Mouse (Mus musculus): ENCODE measurements around the gene Gm4969. TPM values are rescaled to one million over a fixed set of nuclear protein-coding genes. Genes with fewer than 3 reads are reported as not detected.
"Not testable (repeated sequence)": the region's sequence is repeated elsewhere in the genome, so short reads cannot be mapped to it uniquely, and the experiment has no call there.

Gene Gm4969
- polyA plus RNA-seq, 1 experiment from 2014 or later: 2.4 TPM

GRCm38 (mm10) chr7:19074494-19074893 is 43.7 kb downstream of the Gm4969 start:
- Histone ChIP-seq H3K27me3 (ENCODE audit: control insufficient read depth, insufficient read depth, low read length) (no peaks in the 10 kb centered on the region), H3K4me2 (ENCODE audit: low read depth, low read length) (no peak overlapping the region), H3K9ac (replicated peaks; ENCODE audit: low read length) (no peak overlapping the region), H3K36me3 (replicated peaks; ENCODE audit: control insufficient read depth, insufficient read depth, low read depth, low read length) (no peaks in the 10 kb centered on the region; the same call in none of the 2 replicates), H3K4me1 (ENCODE audit: control insufficient read depth, insufficient read depth, low read length) (no peaks in the 10 kb centered on the region), H3K27ac (replicated peaks; ENCODE audit: low read depth, low read length) (no peak overlapping the region), H3K4me3 (ENCODE audit: low read depth, low read length) (no peak overlapping the region), H3K9me3 (replicated peaks; ENCODE audit: control insufficient read depth, low read length) (no peaks in the 10 kb centered on the region)
- 95% methylated on average over 6 of the region's 6 CpGs for WGBS
- ATAC-seq (replicated peaks; ENCODE audit: insufficient number of reproducible peaks, low FRiP score, low TSS enrichment, low read depth) (no peak), DNase-seq (ENCODE audit: low spot score) (no peak)

DNA sequence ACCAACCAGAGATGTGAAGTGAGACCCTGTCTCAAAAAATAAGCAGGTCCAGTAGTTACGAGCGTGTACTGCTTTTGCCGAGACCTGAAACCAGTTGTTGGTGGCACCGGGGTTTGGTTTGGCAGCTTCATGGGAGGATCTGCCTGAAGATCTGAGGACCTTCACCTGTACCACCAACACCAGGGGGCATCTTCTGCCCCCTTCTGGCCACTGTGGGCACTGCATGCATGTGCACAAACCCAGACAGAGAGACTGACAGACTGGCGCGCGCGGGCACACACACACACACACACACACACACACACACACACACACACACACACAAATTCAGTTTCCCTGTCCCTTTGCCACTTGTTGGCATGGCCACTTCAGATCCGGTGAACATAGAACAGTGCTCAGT is 44.7 kb downstream of the Gm4969 start:
- Histone ChIP-seq H3K4me1 (ENCODE audit: control insufficient read depth, insufficient read depth, low read length) (no peaks in the 10 kb centered on the region), H3K36me3 (replicated peaks; ENCODE audit: control insufficient read depth, insufficient read depth, low read depth, low read length) (no peaks in the 10 kb centered on the region), H3K4me3 (ENCODE audit: low read depth, low read length) (no peak overlapping the region), H3K4me2 (ENCODE audit: low read depth, low read length) (no peak overlapping the region), H3K9ac (replicated peaks; ENCODE audit: low read length) (no peak overlapping the region), H3K27me3 (ENCODE audit: control insufficient read depth, insufficient read depth, low read length) (no peaks in the 10 kb centered on the region), H3K9me3 (replicated peaks; ENCODE audit: control insufficient read depth, low read length) (no peaks in the 10 kb centered on the region), H3K27ac (replicated peaks; ENCODE audit: low read depth, low read length) (no peak overlapping the region)
- ATAC-seq (replicated peaks; ENCODE audit: insufficient number of reproducible peaks, low FRiP score, low TSS enrichment, low read depth) (no peak), DNase-seq (ENCODE audit: low spot score) (no peak)
- WGBS: 77% methylated on average over 9 of the region's 9 CpGs

GRCm38 (mm10) chr7:19071024-19071423 is 47.1 kb downstream of the Gm4969 start:
- H3K4me2 ChIP-seq (ENCODE audit: low read depth, low read length); H3K4me1 ChIP-seq (ENCODE audit: control insufficient read depth, insufficient read depth, low read length); H3K9me3 ChIP-seq (replicated peaks; ENCODE audit: control insufficient read depth, low read length); H3K9ac ChIP-seq (replicated peaks; ENCODE audit: low read length); DNase-seq (ENCODE audit: low spot score); H3K4me3 ChIP-seq (ENCODE audit: low read depth, low read length); H3K27ac ChIP-seq (replicated peaks; ENCODE audit: low read depth, low read length); H3K36me3 ChIP-seq (replicated peaks; ENCODE audit: control insufficient read depth, insufficient read depth, low read depth, low read length); ATAC-seq (replicated peaks; ENCODE audit: insufficient number of reproducible peaks, low FRiP score, low TSS enrichment, low read depth): not testable (repeated sequence)
- H3K27me3 ChIP-seq (ENCODE audit: control insufficient read depth, insufficient read depth, low read length): peaks cover 11% of the 10 kb centered on the region
- 61% methylated on average over 3 of the region's 3 CpGs for WGBS

GRCm38 (mm10) chr7:19069500-19069899 is 48.7 kb downstream of the Gm4969 start:
- Histone ChIP-seq H3K27ac (replicated peaks; ENCODE audit: low read depth, low read length) (no peak overlapping the region), H3K9me3 (replicated peaks; ENCODE audit: control insufficient read depth, low read length) (no peaks in the 10 kb centered on the region), H3K36me3 (replicated peaks; ENCODE audit: control insufficient read depth, insufficient read depth, low read depth, low read length) (no peaks in the 10 kb centered on the region), H3K4me2 (ENCODE audit: low read depth, low read length) (no peak overlapping the region), H3K4me3 (ENCODE audit: low read depth, low read length) (no peak overlapping the region), H3K27me3 (ENCODE audit: control insufficient read depth, insufficient read depth, low read length) (peaks cover 21% of the 10 kb centered on the region), H3K4me1 (ENCODE audit: control insufficient read depth, insufficient read depth, low read length) (no peaks in the 10 kb centered on the region), H3K9ac (replicated peaks; ENCODE audit: low read length) (no peak overlapping the region)
- WGBS: 49% methylated on average over 3 of the region's 3 CpGs
- no peak for ATAC-seq (replicated peaks; ENCODE audit: insufficient number of reproducible peaks, low FRiP score, low TSS enrichment, low read depth)
- DNase-seq (ENCODE audit: low spot score): no peak

- Histone ChIP-seq H3K9ac (replicated peaks; ENCODE audit: low read length) (no peak overlapping the region), H3K27ac (replicated peaks; ENCODE audit: low read depth, low read length) (no peak overlapping the region), H3K9me3 (replicated peaks; ENCODE audit: control insufficient read depth, low read length) (no peaks in the 10 kb centered on the region), H3K36me3 (replicated peaks; ENCODE audit: control insufficient read depth, insufficient read depth, low read depth, low read length) (no peaks in the 10 kb centered on the region), H3K27me3 (ENCODE audit: control insufficient read depth, insufficient read depth, low read length) (peaks cover 22% of the 10 kb centered on the region), H3K4me2 (ENCODE audit: low read depth, low read length) (no peak overlapping the region), H3K4me1 (ENCODE audit: control insufficient read depth, insufficient read depth, low read length) (no peaks in the 10 kb centered on the region), H3K4me3 (ENCODE audit: low read depth, low read length) (no peak overlapping the region)
- DNase-seq (ENCODE audit: low spot score) (peak; percentile 86), ATAC-seq (replicated peaks; ENCODE audit: insufficient number of reproducible peaks, low FRiP score, low TSS enrichment, low read depth) (no peak)
- 12% methylated on average over 2 of the region's 2 CpGs for WGBS
Measured at GRCm38 (mm10) chr7:19068707-19069106, 49.5 kb downstream of the Gm4969 start.

- Histone ChIP-seq H3K9me3 (replicated peaks; ENCODE audit: control insufficient read depth, low read length) (no peaks in the 10 kb centered on the region), H3K27me3 (ENCODE audit: control insufficient read depth, insufficient read depth, low read length) (peaks cover 22% of the 10 kb centered on the region), H3K4me3 (ENCODE audit: low read depth, low read length) (no peak overlapping the region), H3K4me2 (ENCODE audit: low read depth, low read length) (no peak overlapping the region), H3K36me3 (replicated peaks; ENCODE audit: control insufficient read depth, insufficient read depth, low read depth, low read length) (no peaks in the 10 kb centered on the region), H3K9ac (replicated peaks; ENCODE audit: low read length) (no peak overlapping the region), H3K4me1 (ENCODE audit: control insufficient read depth, insufficient read depth, low read length) (no peaks in the 10 kb centered on the region), H3K27ac (replicated peaks; ENCODE audit: low read depth, low read length) (no peak overlapping the region)
- DNase-seq (ENCODE audit: low spot score) (no peak), ATAC-seq (replicated peaks; ENCODE audit: insufficient number of reproducible peaks, low FRiP score, low TSS enrichment, low read depth) (no peak)
- 66% methylated on average over 14 of the region's 14 CpGs for WGBS
Measured at GRCm38 (mm10) chr7:19067935-19068334, 50.2 kb downstream of the Gm4969 start.

DNA sequence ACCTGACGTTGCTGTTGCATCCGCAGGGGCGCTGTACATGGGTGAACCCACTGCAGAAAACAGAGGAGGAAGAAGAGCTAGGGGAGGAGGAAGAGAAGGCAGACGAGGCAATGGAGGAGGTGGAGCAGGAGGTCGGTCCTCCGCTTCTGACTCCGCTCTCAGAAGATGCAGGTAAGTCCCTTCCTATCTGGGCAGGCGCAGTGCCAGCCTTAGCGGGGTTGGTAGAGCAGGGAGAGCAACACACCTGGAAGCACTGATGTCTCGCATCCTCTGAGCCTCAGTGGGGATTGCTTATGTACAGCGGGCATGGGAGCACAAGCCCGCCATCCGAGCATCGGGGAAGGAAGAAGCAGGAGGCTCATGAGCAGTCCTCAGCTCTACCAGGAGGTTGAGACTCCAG is 51.1 kb downstream of the Gm4969 start:
- Histone ChIP-seq H3K4me2 (ENCODE audit: low read depth, low read length) (no peak overlapping the region), H3K9me3 (replicated peaks; ENCODE audit: control insufficient read depth, low read length) (no peaks in the 10 kb centered on the region)
- WGBS: 43% methylated on average over 14 of the region's 14 CpGs

DNA sequence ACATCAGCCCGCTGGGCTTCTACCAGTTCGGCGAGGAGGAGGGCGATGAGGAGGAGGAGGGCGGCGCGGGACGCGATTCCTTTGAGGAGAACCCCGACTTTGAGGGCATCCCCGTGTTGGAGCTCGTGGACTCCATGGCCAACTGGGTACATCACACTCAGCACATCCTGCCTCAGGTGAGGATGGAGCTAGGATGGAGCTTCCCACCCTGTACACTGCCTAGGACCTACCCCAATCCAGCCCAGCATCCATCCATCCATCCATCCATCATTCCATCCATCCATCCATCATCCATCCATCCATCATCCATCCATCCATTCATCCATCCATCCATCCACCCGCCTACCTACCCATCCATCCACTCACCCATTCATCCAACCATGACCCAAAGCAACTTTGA is 52.3 kb downstream of the Gm4969 start:
- DNase-seq (ENCODE audit: low spot score) (no peak), ATAC-seq (replicated peaks; ENCODE audit: insufficient number of reproducible peaks, low FRiP score, low TSS enrichment, low read depth) (no peak)
- Histone ChIP-seq H3K9ac (replicated peaks; ENCODE audit: low read length) (no peak overlapping the region), H3K36me3 (replicated peaks; ENCODE audit: control insufficient read depth, insufficient read depth, low read depth, low read length) (no peaks in the 10 kb centered on the region), H3K27me3 (ENCODE audit: control insufficient read depth, insufficient read depth, low read length) (peaks cover 22% of the 10 kb centered on the region), H3K4me3 (ENCODE audit: low read depth, low read length) (no peak overlapping the region), H3K9me3 (replicated peaks; ENCODE audit: control insufficient read depth, low read length) (no peaks in the 10 kb centered on the region), H3K27ac (replicated peaks; ENCODE audit: low read depth, low read length) (no peak overlapping the region), H3K4me2 (ENCODE audit: low read depth, low read length) (no peak overlapping the region), H3K4me1 (ENCODE audit: control insufficient read depth, insufficient read depth, low read length) (no peaks in the 10 kb centered on the region)
- 51% methylated on average over 13 of the region's 13 CpGs for WGBS

More for the DNA sequence above, 51.1 kb downstream of the Gm4969 start:
- H3K4me1 ChIP-seq (ENCODE audit: control insufficient read depth, insufficient read depth, low read length): no peaks in the 10 kb centered on the region
- ATAC-seq (replicated peaks; ENCODE audit: insufficient number of reproducible peaks, low FRiP score, low TSS enrichment, low read depth) (no peak), DNase-seq (ENCODE audit: low spot score) (no peak)
- H3K36me3 ChIP-seq (replicated peaks; ENCODE audit: control insufficient read depth, insufficient read depth, low read depth, low read length): no peaks in the 10 kb centered on the region
- peaks cover 22% of the 10 kb centered on the region for H3K27me3 ChIP-seq (ENCODE audit: control insufficient read depth, insufficient read depth, low read length)
- no peak overlapping the region for H3K27ac ChIP-seq (replicated peaks; ENCODE audit: low read depth, low read length)
- H3K4me3 ChIP-seq (ENCODE audit: low read depth, low read length): no peak overlapping the region
- H3K9ac ChIP-seq (replicated peaks; ENCODE audit: low read length): no peak overlapping the region

Measured in embryonic facial prominence, embryonic 11.5 days (tissue).